Mouse (Mus musculus) embryonic facial prominence, embryonic 13.5 days (tissue): ENCODE results near the gene Ablim1. TPM values are rescaled to one million over a fixed set of nuclear protein-coding genes. Genes with fewer than 3 reads are reported as not detected.

Experiments used
- ATAC-seq: fragments of 200-750 bp; cut with Nextera tagmentation; 2 replicates; pipeline ENCODE4 v1.8.0; 2017; ENCODE audit warnings: low read depth; ENCODE audit not compliant: insufficient number of reproducible peaks, insufficient read depth, low FRiP score, low TSS enrichment
- H3K27ac ChIP-seq: fragments of 300-500 bp; sonication (generic); 2 replicates; pipeline ENCODE4 v1.5.1; 2015; ENCODE audit warnings: moderate library complexity, mild to moderate bottlenecking, inconsistent platforms
- H3K27me3 ChIP-seq: fragments of 300-500 bp; sonication (generic); 2 replicates; pipeline ENCODE4 v1.6.1; 2015; ENCODE audit warnings: mild to moderate bottlenecking, inconsistent platforms
- H3K36me3 ChIP-seq: fragments of 300-500 bp; sonication (generic); 2 replicates; pipeline ENCODE4 v1.6.1; 2015; ENCODE audit warnings: mild to moderate bottlenecking, inconsistent platforms
- H3K4me1 ChIP-seq: fragments of 300-500 bp; sonication (generic); 2 replicates; pipeline ENCODE4 v1.6.1; 2015; ENCODE audit warnings: inconsistent platforms
- H3K4me2 ChIP-seq: fragments of 300-500 bp; sonication (generic); 2 replicates; pipeline ENCODE4 v1.6.1; 2015; ENCODE audit warnings: moderate library complexity, mild to moderate bottlenecking, inconsistent platforms
- H3K4me3 ChIP-seq: fragments of 300-500 bp; sonication (generic); 2 replicates; pipeline ENCODE4 v1.5.1; 2015; ENCODE audit warnings: mild to moderate bottlenecking, inconsistent platforms
- H3K9ac ChIP-seq: fragments of 300-500 bp; sonication (generic); 2 replicates; pipeline ENCODE4 v1.6.1; 2015; ENCODE audit warnings: mild to moderate bottlenecking, inconsistent platforms
- H3K9me3 ChIP-seq: fragments of 300-500 bp; sonication (generic); 2 replicates; pipeline ENCODE4 v1.6.1; 2016; ENCODE audit warnings: inconsistent platforms
- WGBS: fragments of 180-500 bp; shearing (Covaris S2); methylation state at CpG from one replicate; pipeline ENCODE4 v1.1.7; 2015; ENCODE audit warnings: mixed read lengths; 5-methylcytosine and 5-hydroxymethylcytosine counted together
- polyA plus RNA-seq: library from polyadenylated mRNA; unstranded; fragments of >200 nt; fragmentation: Nextera tagmentation; extraction: Ambion mirVana; gene quantifications from 2 replicates; pipeline ENCODE4 v1.2.1, GENCODE M21; 2015

Ablim1 gene
- 33.3 and 36.0 TPM in 2 replicates for polyA plus RNA-seq

GRCm38 (mm10) chr19:57314346-57315012 lies at the start of gene Ablim1:
Gene Ablim1 (minus strand): TSS chr19:57314919.
- Histone ChIP-seq H3K4me3 (peak within 1 kb of the TSS; percentile 52), H3K4me1 (peaks cover 11% of the 10 kb centered on the region), H3K9ac (peak within 1 kb of the TSS; percentile 63), H3K4me2 (peak within 1 kb of the TSS; percentile 96), H3K9me3 (no peaks in the 10 kb centered on the region), H3K36me3 (no peaks in the 10 kb centered on the region), H3K27me3 (peaks cover 50% of the 10 kb centered on the region), H3K27ac (no peak within 1 kb of the TSS)
- no peak for ATAC-seq
- WGBS: 2% methylated on average over 52 of the region's 52 CpGs

GRCm38 (mm10) chr19:57363538-57363937 lies 48.8 kb upstream of the Ablim1 start:
- H3K9ac ChIP-seq: peak overlapping the region; percentile 66; the same call in 1 of the 2 replicates
- 90% methylated on average over 7 of the region's 7 CpGs for WGBS
- no peaks in the 10 kb centered on the region for H3K27me3 ChIP-seq
- H3K9me3 ChIP-seq: no peaks in the 10 kb centered on the region
- H3K27ac ChIP-seq: no peak overlapping the region
- no peak for ATAC-seq
- H3K4me1 ChIP-seq: peaks cover 69% of the 10 kb centered on the region
- H3K4me2 ChIP-seq: peak overlapping the region; percentile 69
- peak overlapping the region; percentile 30 for H3K4me3 ChIP-seq
- H3K36me3 ChIP-seq: 0 out of 2 replicates have a peak, but pooled peaks cover under 1% of the 10 kb centered on the region

GRCm38 (mm10) chr19:57363076-57363475 lies 48.4 kb upstream of the Ablim1 start:
- no peaks in the 10 kb centered on the region for H3K9me3 ChIP-seq
- peak overlapping the region; percentile 69 for H3K4me2 ChIP-seq
- WGBS: 23% methylated on average over 7 of the region's 7 CpGs
- H3K4me1 ChIP-seq: peaks cover 72% of the 10 kb centered on the region
- no peaks in the 10 kb centered on the region for H3K36me3 ChIP-seq
- peak overlapping the region; percentile 30 for H3K4me3 ChIP-seq
- H3K9ac ChIP-seq: peak overlapping the region; percentile 66; the same call in 1 of the 2 replicates
- 0 out of 2 replicates have a peak overlapping the region, but pooled peaks have one; percentile 2 for H3K27ac ChIP-seq
- ATAC-seq: no peak
- no peaks in the 10 kb centered on the region for H3K27me3 ChIP-seq

GRCm38 (mm10) chr19:57362586-57362985 lies 47.9 kb upstream of the Ablim1 start:
- H3K4me1 ChIP-seq: peaks cover 68% of the 10 kb centered on the region
- peak overlapping the region; percentile 30 for H3K4me3 ChIP-seq
- H3K36me3 ChIP-seq: no peaks in the 10 kb centered on the region
- H3K9ac ChIP-seq: peak overlapping the region; percentile 66
- no peak for ATAC-seq
- no peaks in the 10 kb centered on the region for H3K27me3 ChIP-seq
- H3K27ac ChIP-seq: 0 out of 2 replicates have a peak overlapping the region, but pooled peaks have one; percentile 2
- H3K4me2 ChIP-seq: peak overlapping the region; percentile 69
- no peaks in the 10 kb centered on the region for H3K9me3 ChIP-seq
- WGBS: 14% methylated on average over 5 of the region's 5 CpGs

- no peak for ATAC-seq
- peaks cover 62% of the 10 kb centered on the region for H3K4me1 ChIP-seq
- H3K9me3 ChIP-seq: no peaks in the 10 kb centered on the region
- H3K4me3 ChIP-seq: peak overlapping the region; percentile 98
- no peaks in the 10 kb centered on the region for H3K36me3 ChIP-seq
- H3K9ac ChIP-seq: peak overlapping the region; percentile 100
- H3K4me2 ChIP-seq: peak overlapping the region; percentile 69
- 9% methylated on average over 3 of the region's 3 CpGs for WGBS
- peak overlapping the region; percentile 96 for H3K27ac ChIP-seq
- no peaks in the 10 kb centered on the region for H3K27me3 ChIP-seq
Measured at GRCm38 (mm10) chr19:57361939-57362307, 47.2 kb upstream of the Ablim1 start.

- no peaks in the 10 kb centered on the region for H3K36me3 ChIP-seq
- under 1% methylated on average over 78 of the region's 78 CpGs for WGBS
- ATAC-seq: peak; percentile 63; the same call in 1 of the 2 replicates
- H3K9me3 ChIP-seq: no peaks in the 10 kb centered on the region
- H3K4me2 ChIP-seq: peak overlapping the region; percentile 69
- H3K27ac ChIP-seq: peak overlapping the region; percentile 96
- H3K9ac ChIP-seq: peak overlapping the region; percentile 100
- peak overlapping the region; percentile 98 for H3K4me3 ChIP-seq
- peaks cover 56% of the 10 kb centered on the region for H3K4me1 ChIP-seq
- no peaks in the 10 kb centered on the region for H3K27me3 ChIP-seq
Measured at GRCm38 (mm10) chr19:57361131-57361938, 46.6 kb upstream of the Ablim1 start.

- ATAC-seq: peak; percentile 80
- under 1% methylated on average over 55 of the region's 70 CpGs for WGBS
- H3K27me3 ChIP-seq: no peaks in the 10 kb centered on the region
- peak within 1 kb of the TSS; percentile 69 for H3K4me2 ChIP-seq
- peaks cover 55% of the 10 kb centered on the region for H3K4me1 ChIP-seq
- no peaks in the 10 kb centered on the region for H3K9me3 ChIP-seq
- H3K27ac ChIP-seq: peak within 1 kb of the TSS; percentile 96
- H3K9ac ChIP-seq: peak within 1 kb of the TSS; percentile 100
- peak within 1 kb of the TSS; percentile 98 for H3K4me3 ChIP-seq
- no peaks in the 10 kb centered on the region for H3K36me3 ChIP-seq
Measured at GRCm38 (mm10) chr19:57360341-57361130, 45.8 kb upstream of the Ablim1 start, which contains the start of gene Fam160b1. Gene Fam160b1 (plus strand): TSS chr19:57360680.

GRCm38 (mm10) chr19:57359701-57360326 lies 45.1 kb upstream of the Ablim1 start:
- Histone ChIP-seq H3K9ac (peak overlapping the region; percentile 58; the same call in 1 of the 2 replicates), H3K4me1 (peaks cover 53% of the 10 kb centered on the region), H3K4me2 (peak overlapping the region; percentile 69), H3K4me3 (peak overlapping the region; percentile 98), H3K36me3 (no peaks in the 10 kb centered on the region), H3K27ac (peak overlapping the region; percentile 96; the same call in 1 of the 2 replicates), H3K27me3 (no peaks in the 10 kb centered on the region), H3K9me3 (no peaks in the 10 kb centered on the region)
- 51% methylated on average over 10 of the region's 10 CpGs for WGBS
- no peak for ATAC-seq

GRCm38 (mm10) chr19:57358836-57359598 lies 44.3 kb upstream of the Ablim1 start:
- no peak overlapping the region for H3K4me3 ChIP-seq
- no peak overlapping the region for H3K9ac ChIP-seq
- no peak overlapping the region for H3K27ac ChIP-seq
- H3K4me1 ChIP-seq: peaks cover 45% of the 10 kb centered on the region
- no peaks in the 10 kb centered on the region for H3K9me3 ChIP-seq
- no peaks in the 10 kb centered on the region for H3K27me3 ChIP-seq
- 0 out of 2 replicates have a peak overlapping the region, but pooled peaks have one; percentile 0 for H3K4me2 ChIP-seq
- WGBS: 91% methylated on average over 20 of the region's 20 CpGs
- H3K36me3 ChIP-seq: no peaks in the 10 kb centered on the region
- ATAC-seq: no peak

- H3K36me3 ChIP-seq: no peaks in the 10 kb centered on the region
- WGBS: 73% methylated on average over 12 of the region's 12 CpGs
- H3K9ac ChIP-seq: no peak overlapping the region
- peaks cover 44% of the 10 kb centered on the region for H3K4me1 ChIP-seq
- no peak for ATAC-seq
- H3K27me3 ChIP-seq: no peaks in the 10 kb centered on the region
- H3K27ac ChIP-seq: no peak overlapping the region
- H3K4me3 ChIP-seq: no peak overlapping the region
- H3K9me3 ChIP-seq: no peaks in the 10 kb centered on the region
- H3K4me2 ChIP-seq: no peak overlapping the region
Measured at GRCm38 (mm10) chr19:57358322-57358721, 43.6 kb upstream of the Ablim1 start.
